Mouse (Mus musculus): ENCODE data around the gene Gm3415.

GRCm38 (mm10) chr5:146607816-146608215 is 51.9 kb downstream of the Gm3415 start:
- TF ChIP-seq GATA1 (IDR thresholded peaks at IDR 0.05; ENCODE audit: borderline replicate concordance, low read length), result no peak
- TF ChIP-seq FLI1 (IDR thresholded peaks at IDR 0.05; ENCODE audit: low read length), result no peak
